Mouse (Mus musculus): Measurements from ENCODE around the gene Bbof1. TPM values are rescaled to one million over a fixed set of nuclear protein-coding genes. Genes with fewer than 3 reads are reported as not detected.

Gene Bbof1
- polyA plus RNA-seq, 1 experiment from 2014 or later = 5.0 TPM

DNA sequence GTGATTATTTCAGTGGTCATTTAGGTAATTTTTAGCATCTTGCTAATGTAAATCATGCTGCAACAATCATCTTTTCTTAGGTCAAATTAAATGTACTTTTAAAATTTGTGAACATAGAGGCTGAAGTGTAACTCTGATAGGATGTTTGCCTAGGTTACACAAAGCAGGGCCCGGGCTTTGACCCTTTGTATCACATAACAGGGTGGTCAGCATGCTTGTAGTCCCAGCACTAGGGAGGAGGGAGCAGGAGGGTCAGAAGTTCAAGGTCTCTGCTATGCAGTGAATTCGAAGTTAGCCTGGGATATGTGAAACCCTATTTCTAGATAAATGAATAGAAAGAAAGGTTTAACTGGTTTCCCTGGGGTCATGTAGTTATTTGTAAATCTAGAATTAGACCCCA is 72.4 kb downstream of the Bbof1 start:
- WGBS = 68% methylated on average over 2 of the region's 2 CpGs
- H3K9ac ChIP-seq (replicated peaks; ENCODE audit: low read depth, low read length) = no peak overlapping the region
- H3K27me3 ChIP-seq (replicated peaks; ENCODE audit: control insufficient read depth, insufficient read depth, low read length) = no peaks in the 10 kb centered on the region
- no peak overlapping the region for H3K4me2 ChIP-seq (ENCODE audit: low read length)
- no peak overlapping the region for H3K27ac ChIP-seq (ENCODE audit: low read length)
- H3K4me3 ChIP-seq (replicated peaks; ENCODE audit: low read length) = no peak overlapping the region
- H3K9me3 ChIP-seq (ENCODE audit: control insufficient read depth, low read length) = no peaks in the 10 kb centered on the region
- no peaks in the 10 kb centered on the region for H3K36me3 ChIP-seq (ENCODE audit: control insufficient read depth, insufficient read depth)
- H3K4me1 ChIP-seq (replicated peaks; ENCODE audit: control insufficient read depth, insufficient read depth, low read length) = no peaks in the 10 kb centered on the region
- no peak for ATAC-seq

DNA sequence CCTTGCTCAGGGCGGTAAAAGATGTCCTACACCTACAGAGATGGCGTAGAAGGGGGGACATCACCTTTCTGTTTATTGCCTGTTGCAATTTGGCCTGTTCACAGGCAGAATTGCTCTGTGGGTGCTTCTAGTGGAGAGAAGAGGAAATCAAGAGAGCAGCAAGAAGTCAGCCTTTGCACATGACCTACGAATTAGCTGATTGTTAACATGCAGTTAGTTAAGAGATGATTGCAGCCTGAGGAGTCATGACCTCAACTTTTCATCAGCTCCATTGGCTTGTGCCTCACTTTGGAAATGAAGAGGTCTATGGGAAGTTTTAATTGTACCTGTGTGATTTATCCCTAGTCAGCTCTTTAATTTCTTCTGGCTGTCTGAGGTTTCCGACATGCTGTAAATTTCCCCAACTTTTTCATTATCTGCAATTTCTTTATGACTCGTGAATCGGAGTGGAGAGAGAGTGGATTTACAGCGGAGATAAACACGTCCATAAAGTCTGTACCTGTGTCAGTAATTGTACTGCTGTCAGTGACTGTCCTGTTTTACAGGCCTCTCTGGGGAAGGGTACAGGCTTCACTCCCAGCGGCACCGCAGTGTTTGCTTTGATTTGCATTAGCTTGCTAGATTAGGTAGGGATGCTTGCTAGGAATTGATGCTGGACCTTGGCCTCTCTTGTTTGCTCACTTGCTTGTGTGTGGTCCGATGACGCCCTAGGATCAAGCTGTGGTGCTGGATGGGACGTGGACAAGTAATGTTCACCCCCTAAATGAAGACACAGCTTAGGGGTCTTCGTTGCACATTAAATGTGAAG is 74.1 kb downstream of the Bbof1 start:
- no peak overlapping the region for H3K4me2 ChIP-seq (ENCODE audit: low read length)
- no peak overlapping the region for H3K27ac ChIP-seq (ENCODE audit: low read length)
- no peak overlapping the region for H3K4me3 ChIP-seq (replicated peaks; ENCODE audit: low read length)
- H3K36me3 ChIP-seq (ENCODE audit: control insufficient read depth, insufficient read depth) = no peaks in the 10 kb centered on the region
- peaks cover 5% of the 10 kb centered on the region; the same call in 1 of the 2 replicates for H3K4me1 ChIP-seq (replicated peaks; ENCODE audit: control insufficient read depth, insufficient read depth, low read length)
- no peak overlapping the region for H3K9ac ChIP-seq (replicated peaks; ENCODE audit: low read depth, low read length)
- ATAC-seq = no peak
- no peaks in the 10 kb centered on the region for H3K9me3 ChIP-seq (ENCODE audit: control insufficient read depth, low read length)
- WGBS = 92% methylated on average over 14 of the region's 14 CpGs
- no peaks in the 10 kb centered on the region for H3K27me3 ChIP-seq (replicated peaks; ENCODE audit: control insufficient read depth, insufficient read depth, low read length)

DNA sequence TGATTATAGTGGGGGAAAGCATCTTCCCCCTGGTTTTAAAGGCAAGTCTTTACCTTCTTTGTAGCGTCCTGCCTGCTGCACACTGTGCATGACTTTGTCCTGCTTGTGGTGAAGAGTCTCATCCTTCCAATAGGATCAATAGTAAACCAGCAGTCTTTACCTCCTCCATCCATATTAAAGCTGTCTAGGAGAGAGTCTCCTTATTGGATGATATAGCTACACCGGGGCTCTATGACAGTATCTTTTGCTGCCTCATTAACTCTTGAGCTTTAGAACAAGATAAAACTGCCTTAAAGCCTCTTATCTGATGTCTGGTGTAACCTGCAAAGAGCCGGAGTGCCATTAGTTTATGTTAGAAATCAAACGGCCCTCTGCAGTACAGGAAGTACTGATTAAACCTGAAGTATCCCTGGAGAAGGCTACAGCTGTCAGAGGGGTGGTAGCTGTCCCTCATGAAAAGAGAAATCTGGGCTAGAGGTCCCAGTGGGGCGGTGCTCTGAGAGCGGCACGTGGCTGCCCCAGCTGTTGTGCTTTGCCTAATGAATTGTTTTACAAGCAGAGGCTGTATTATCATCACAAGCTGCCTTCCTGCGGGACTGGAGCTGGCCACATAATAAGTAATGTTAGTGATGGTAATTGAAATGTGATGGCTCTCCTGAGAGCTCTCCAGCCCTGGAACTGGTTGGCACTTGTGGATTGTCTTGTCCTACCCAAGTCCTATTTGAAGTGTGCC is 78.6 kb downstream of the Bbof1 start:
- peaks cover 5% of the 10 kb centered on the region; the same call in 1 of the 2 replicates for H3K4me1 ChIP-seq (replicated peaks; ENCODE audit: control insufficient read depth, insufficient read depth, low read length)
- H3K27me3 ChIP-seq (replicated peaks; ENCODE audit: control insufficient read depth, insufficient read depth, low read length) = no peaks in the 10 kb centered on the region
- H3K4me3 ChIP-seq (replicated peaks; ENCODE audit: low read length) = no peak overlapping the region
- no peaks in the 10 kb centered on the region for H3K36me3 ChIP-seq (ENCODE audit: control insufficient read depth, insufficient read depth)
- H3K9me3 ChIP-seq (ENCODE audit: control insufficient read depth, low read length) = no peaks in the 10 kb centered on the region
- no peak overlapping the region for H3K4me2 ChIP-seq (ENCODE audit: low read length)
- H3K9ac ChIP-seq (replicated peaks; ENCODE audit: low read depth, low read length) = no peak overlapping the region
- no peak overlapping the region for H3K27ac ChIP-seq (ENCODE audit: low read length)
- peak; percentile 72 for ATAC-seq
- WGBS = 25% methylated on average over 8 of the region's 8 CpGs

Other genes starting within 250 kb of the Bbof1 start
- gene Elmsan1, start 190.2 kb upstream of the Bbof1 start, polyA plus RNA-seq (2015; fragmentation: Nextera tagmentation; extraction: Ambion mirVana) = 3.8 and 4.4 TPM in 2 replicates
- 13.2 and 15.1 TPM in 2 replicates for gene Ptgr2, start 123.8 kb upstream of the Bbof1 start, polyA plus RNA-seq (2015; fragmentation: Nextera tagmentation; extraction: Ambion mirVana)
- 87.9 and 97.7 TPM in 2 replicates for gene Zfp410, start 92.2 kb upstream of the Bbof1 start, polyA plus RNA-seq (2015; fragmentation: Nextera tagmentation; extraction: Ambion mirVana)
- gene Coq6, start 47.4 kb upstream of the Bbof1 start, polyA plus RNA-seq (2015; fragmentation: Nextera tagmentation; extraction: Ambion mirVana) = 49.1 and 49.9 TPM in 2 replicates
- gene Fam161b, start 47.2 kb upstream of the Bbof1 start, polyA plus RNA-seq (2015; fragmentation: Nextera tagmentation; extraction: Ambion mirVana) = 15.5 and 15.6 TPM in 2 replicates
- gene Entpd5, start within 50 bp of the Bbof1 start, polyA plus RNA-seq (2015; fragmentation: Nextera tagmentation; extraction: Ambion mirVana) = 10.4 and 10.6 TPM in 2 replicates
- 26.9 and 30.1 TPM in 2 replicates for gene Rnf113a2, start 8.1 kb downstream of the Bbof1 start, polyA plus RNA-seq (2015; fragmentation: Nextera tagmentation; extraction: Ambion mirVana)
- gene Aldh6a1, start 41.9 kb downstream of the Bbof1 start, polyA plus RNA-seq (2015; fragmentation: Nextera tagmentation; extraction: Ambion mirVana) = 33.3 and 39.9 TPM in 2 replicates
- 40.3 and 41.4 TPM in 2 replicates for gene Lin52, start 42.4 kb downstream of the Bbof1 start, polyA plus RNA-seq (2015; fragmentation: Nextera tagmentation; extraction: Ambion mirVana)
- gene Vsx2, start 160.7 kb downstream of the Bbof1 start, polyA plus RNA-seq (2015; fragmentation: Nextera tagmentation; extraction: Ambion mirVana) = 0.06 and 0.10 TPM in 2 replicates
- gene Abcd4, start 208.3 kb downstream of the Bbof1 start, polyA plus RNA-seq (2015; fragmentation: Nextera tagmentation; extraction: Ambion mirVana) = 10.1 and 15.5 TPM in 2 replicates
- gene Vrtn, start 231.9 kb downstream of the Bbof1 start, polyA plus RNA-seq (2015; fragmentation: Nextera tagmentation; extraction: Ambion mirVana) = 0.18 TPM in 1 of 2 replicates, not detected in the other